Mouse (Mus musculus): ENCODE data around the gene Gm11111. TPM values are rescaled to one million over a fixed set of nuclear protein-coding genes. Genes with fewer than 3 reads are reported as not detected.

The Gm11111 gene
- not detected in 4 replicates for total RNA-seq (2023)

GRCm38 (mm10) chr5:98552395-98552794, at the start of gene Gm11111:
Gene Gm11111 (plus strand): TSS chr5:98552695.

Other genes starting within 250 kb of the Gm11111 start
- not detected in 4 replicates for gene Cfap299, start 223.4 kb upstream of the Gm11111 start, total RNA-seq (2023)